Mouse (Mus musculus) midbrain, embryonic 13.5 days (tissue): ENCODE measurements around the gene Aldh16a1. TPM values are rescaled to one million over a fixed set of nuclear protein-coding genes. Genes with fewer than 3 reads are reported as not detected.

ENCODE experiments used
- ATAC-seq: fragments of 200-750 bp; cut with Nextera tagmentation; 2 replicates; pipeline ENCODE4 v1.8.0; 2017; ENCODE audit warnings: mild to moderate bottlenecking, moderate TSS enrichment, moderate library complexity
- H3K27ac ChIP-seq: fragments of 300-500 bp; sonication (generic); 2 replicates; pipeline ENCODE4 v1.5.1; 2015; ENCODE audit warnings: inconsistent platforms, mild to moderate bottlenecking, moderate library complexity
- H3K27me3 ChIP-seq: fragments of 300-500 bp; sonication (generic); 2 replicates; pipeline ENCODE4 v1.6.1; 2015; ENCODE audit warnings: mild to moderate bottlenecking, inconsistent platforms
- H3K36me3 ChIP-seq: fragments of 300-500 bp; sonication (generic); 2 replicates; pipeline ENCODE4 v1.6.1; 2015; ENCODE audit warnings: mild to moderate bottlenecking, inconsistent platforms
- H3K4me1 ChIP-seq: fragments of 300-500 bp; sonication (generic); replicated peaks from 2 replicates; pipeline ENCODE4 v1.6.1; 2015; ENCODE audit warnings: inconsistent platforms
- H3K4me2 ChIP-seq: fragments of 300-500 bp; sonication (generic); replicated peaks from 2 replicates; pipeline ENCODE4 v1.6.1; 2015; ENCODE audit warnings: moderate library complexity, mild to moderate bottlenecking, inconsistent platforms
- H3K4me3 ChIP-seq: fragments of 300-500 bp; sonication (generic); replicated peaks from 2 replicates; pipeline ENCODE4 v1.5.1; 2015; ENCODE audit warnings: mild to moderate bottlenecking, inconsistent platforms
- H3K9ac ChIP-seq: fragments of 300-500 bp; sonication (generic); replicated peaks from 2 replicates; pipeline ENCODE4 v1.6.1; 2015; ENCODE audit warnings: mild to moderate bottlenecking, inconsistent platforms
- H3K9me3 ChIP-seq: fragments of 300-500 bp; sonication (generic); 2 replicates; pipeline ENCODE4 v1.6.1; 2016; ENCODE audit warnings: mild to moderate bottlenecking, inconsistent platforms
- WGBS: fragments of 180-500 bp; shearing (Covaris S2); methylation state at CpG from one replicate; pipeline ENCODE4 v1.1.7; 2015; 5-methylcytosine and 5-hydroxymethylcytosine counted together
- polyA plus RNA-seq: library from polyadenylated mRNA; unstranded; fragments of >200 nt; fragmentation: Nextera tagmentation; extraction: Ambion mirVana; gene quantifications from 2 replicates; pipeline ENCODE4 v1.2.1, GENCODE M21; 2015

Aldh16a1 gene
- 24.7 and 27.2 TPM in 2 replicates for polyA plus RNA-seq

DNA sequence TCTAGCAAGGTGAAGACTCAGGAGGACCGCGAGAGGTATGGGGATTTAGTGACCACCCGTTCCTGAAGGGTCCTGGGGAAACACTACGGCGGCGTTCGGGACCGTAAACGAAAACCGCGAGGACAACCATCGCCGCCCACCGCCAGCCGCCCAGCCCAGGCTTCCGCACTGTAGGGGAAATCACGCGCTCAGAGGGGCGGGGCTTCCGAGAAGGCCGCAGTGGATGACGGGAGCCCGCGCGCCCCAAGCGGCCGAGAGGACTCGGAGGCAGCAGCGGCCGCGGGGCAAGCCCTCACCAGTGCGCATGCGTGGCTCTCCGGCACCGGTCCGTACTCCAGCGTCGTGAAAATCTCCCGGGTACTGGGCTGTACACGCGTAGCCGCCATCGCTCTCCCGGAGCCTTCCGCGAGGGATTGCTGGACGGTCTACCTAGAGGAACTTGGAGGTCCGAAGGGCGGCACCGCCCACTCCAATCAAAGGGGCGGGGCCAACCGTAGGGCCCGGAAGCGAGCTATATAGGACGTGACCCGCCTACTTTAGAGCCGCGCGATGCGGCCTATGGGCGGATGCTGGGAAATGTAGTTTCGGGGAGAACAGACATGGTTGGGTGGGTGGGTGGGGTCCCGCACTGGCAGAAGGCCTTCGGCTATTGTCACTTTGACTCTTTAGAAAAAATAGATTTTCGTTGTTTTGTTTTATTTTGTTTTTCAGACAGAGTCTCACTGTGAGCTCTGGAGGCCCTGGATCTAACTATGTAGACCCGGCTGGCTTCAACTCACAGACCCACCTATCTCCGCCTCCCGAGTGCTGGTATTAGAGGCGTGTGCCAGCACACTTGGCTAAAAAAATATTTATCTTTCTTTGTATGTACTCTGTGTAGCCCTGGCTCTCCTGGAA is at the start of gene Aldh16a1, which contains the start of gene Pih1d1:
Gene Aldh16a1 (minus strand): TSS at position 489 of the 897 bp plus-strand sequence.
Gene Pih1d1 (plus strand): TSS at position 208 of the 897 bp plus-strand sequence.
- H3K9ac ChIP-seq = peak within 1 kb of the TSS; percentile 86
- peaks cover 32% of the 10 kb centered on the region for H3K4me1 ChIP-seq
- peak within 1 kb of the TSS; percentile 93 for H3K27ac ChIP-seq
- peaks cover 26% of the 10 kb centered on the region for H3K36me3 ChIP-seq
- peak; percentile 96 for ATAC-seq
- H3K4me3 ChIP-seq = peak within 1 kb of the TSS; percentile 62
- WGBS = 6% methylated on average over 63 of the region's 69 CpGs
- no peaks in the 10 kb centered on the region for H3K9me3 ChIP-seq
- H3K4me2 ChIP-seq = peak within 1 kb of the TSS; percentile 63
- H3K27me3 ChIP-seq = no peaks in the 10 kb centered on the region

DNA sequence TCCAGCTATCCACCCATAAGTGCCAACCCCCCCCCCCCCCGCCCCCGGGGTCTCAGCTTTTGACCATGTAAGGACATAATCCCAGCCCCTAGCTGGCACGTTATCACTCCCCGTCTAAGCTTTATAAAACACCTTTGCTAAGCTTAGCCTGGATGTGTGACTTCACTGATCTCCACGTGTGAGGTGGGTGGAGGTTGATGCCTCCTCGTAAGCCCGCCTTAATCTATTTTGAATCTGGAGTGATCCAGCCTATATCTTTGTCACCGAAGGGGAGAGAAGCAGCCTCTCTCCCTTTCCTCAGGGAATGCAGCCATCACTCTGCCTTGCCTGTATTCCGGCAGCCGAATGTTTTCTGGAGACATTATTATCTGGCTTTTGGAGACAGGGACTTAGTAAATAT is 48.3 kb upstream of the Aldh16a1 start:
- H3K4me1 ChIP-seq = peaks cover 10% of the 10 kb centered on the region; the same call in 1 of the 2 replicates
- no peaks in the 10 kb centered on the region for H3K36me3 ChIP-seq
- no peak overlapping the region for H3K27ac ChIP-seq
- no peak overlapping the region for H3K9ac ChIP-seq
- no peak overlapping the region for H3K4me3 ChIP-seq
- no peak for ATAC-seq
- H3K9me3 ChIP-seq = no peaks in the 10 kb centered on the region
- WGBS = 64% methylated on average over 10 of the region's 10 CpGs
- H3K27me3 ChIP-seq = peaks cover 19% of the 10 kb centered on the region
- no peak overlapping the region for H3K4me2 ChIP-seq

DNA sequence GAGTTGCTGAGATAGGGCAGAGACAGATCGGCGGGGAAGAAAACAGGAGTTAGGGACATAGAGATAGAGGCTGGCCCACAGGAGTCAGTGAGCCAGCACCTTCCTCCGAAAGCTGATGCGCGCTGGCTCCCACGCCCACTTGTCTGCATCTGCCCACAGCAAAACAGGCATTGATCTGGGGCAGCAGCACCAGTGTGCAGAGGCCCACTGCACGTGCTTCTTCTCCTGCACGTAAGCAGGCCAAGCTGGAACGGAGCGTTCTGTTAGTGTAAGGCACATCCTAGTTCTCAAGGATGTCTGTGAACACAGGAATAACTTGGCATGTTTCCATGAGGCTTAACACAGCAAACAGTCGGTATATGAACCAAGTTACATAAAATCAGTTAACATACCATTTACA is 44.6 kb upstream of the Aldh16a1 start:
- Histone ChIP-seq H3K36me3 (no peaks in the 10 kb centered on the region), H3K27me3 (peaks cover 20% of the 10 kb centered on the region), H3K9ac (0 out of 2 replicates have a peak overlapping the region, but pooled peaks have one; percentile 25), H3K4me1 (peaks cover 13% of the 10 kb centered on the region; the same call in 1 of the 2 replicates), H3K4me3 (no peak overlapping the region), H3K9me3 (no peaks in the 10 kb centered on the region), H3K27ac (no peak overlapping the region), H3K4me2 (no peak overlapping the region)
- WGBS = 89% methylated on average over 11 of the region's 11 CpGs
- no peak for ATAC-seq

DNA sequence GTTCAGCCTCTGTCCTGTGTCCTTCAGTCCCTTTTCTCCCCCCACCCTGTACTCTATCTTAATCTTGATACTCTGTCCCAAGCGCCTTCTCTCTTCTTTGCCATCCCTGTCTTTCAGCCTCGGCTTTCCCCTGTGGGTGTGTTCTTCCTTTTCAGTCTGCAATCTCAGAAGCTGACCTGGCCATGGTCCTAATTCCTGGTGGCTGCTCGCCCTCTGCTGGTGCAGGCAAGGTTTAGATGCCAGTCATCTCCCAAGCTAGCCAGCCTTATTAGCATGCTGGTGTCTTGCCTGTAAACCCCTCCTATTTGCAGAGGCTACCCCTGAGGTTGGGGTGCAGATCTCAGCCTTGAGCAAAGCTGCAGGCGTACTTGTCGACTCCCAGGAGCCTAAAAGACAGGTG is 44.1 kb upstream of the Aldh16a1 start:
- H3K36me3 ChIP-seq = no peaks in the 10 kb centered on the region
- peak; percentile 70 for ATAC-seq
- peak overlapping the region; percentile 25; the same call in 1 of the 2 replicates for H3K9ac ChIP-seq
- peaks cover 13% of the 10 kb centered on the region; the same call in 1 of the 2 replicates for H3K4me1 ChIP-seq
- H3K9me3 ChIP-seq = no peaks in the 10 kb centered on the region
- no peak overlapping the region for H3K27ac ChIP-seq
- 10% methylated on average over 5 of the region's 5 CpGs for WGBS
- H3K4me2 ChIP-seq = no peak overlapping the region
- no peak overlapping the region for H3K4me3 ChIP-seq
- peaks cover 21% of the 10 kb centered on the region for H3K27me3 ChIP-seq

DNA sequence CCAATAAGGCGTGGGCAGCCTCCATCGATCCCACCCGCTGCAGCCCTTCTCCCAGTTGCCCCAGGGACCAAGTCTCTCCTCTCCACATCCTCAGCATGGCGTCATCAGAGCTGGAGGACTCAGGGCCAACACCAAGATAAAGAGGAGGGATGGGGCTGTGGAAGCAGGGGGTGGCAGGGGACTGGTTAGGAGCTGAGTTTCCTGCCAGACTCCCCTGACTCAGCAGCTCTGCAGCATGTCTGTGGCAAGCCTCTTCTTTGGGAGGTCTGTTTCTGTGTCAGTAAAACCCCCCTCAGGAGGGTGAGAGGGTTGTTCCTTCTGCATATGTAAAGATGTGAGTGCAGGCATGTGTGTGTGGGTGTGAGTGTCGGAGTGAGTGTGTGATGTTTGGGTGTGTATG is 42.6 kb upstream of the Aldh16a1 start:
- Histone ChIP-seq H3K9me3 (no peaks in the 10 kb centered on the region), H3K4me1 (peaks cover 15% of the 10 kb centered on the region), H3K9ac (no peak overlapping the region; the same call in 1 of the 2 replicates), H3K27ac (no peak overlapping the region), H3K27me3 (peaks cover 12% of the 10 kb centered on the region), H3K4me2 (no peak overlapping the region), H3K36me3 (no peaks in the 10 kb centered on the region), H3K4me3 (no peak overlapping the region)
- WGBS = 76% methylated on average over 5 of the region's 5 CpGs
- no peak for ATAC-seq

DNA sequence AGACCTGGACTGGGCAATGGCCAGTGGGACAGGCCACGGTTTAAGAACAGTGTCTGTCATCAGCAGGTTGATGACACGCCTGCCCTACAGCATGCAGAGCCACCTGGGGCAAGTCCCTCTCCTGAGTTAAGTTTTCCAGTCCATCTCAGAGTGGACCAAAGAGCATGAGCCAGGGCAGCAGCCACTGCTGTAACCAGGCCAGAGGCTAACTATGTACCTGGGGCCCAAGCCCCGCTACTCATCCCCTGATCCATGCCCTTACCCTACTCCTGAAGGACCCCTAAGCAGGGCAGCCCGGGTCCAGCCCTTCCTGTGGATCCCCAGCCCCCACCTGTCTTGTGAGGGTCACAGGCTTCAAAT is 41.8 kb upstream of the Aldh16a1 start:
- H3K9me3 ChIP-seq = no peaks in the 10 kb centered on the region
- H3K4me3 ChIP-seq = no peak overlapping the region
- peaks cover 12% of the 10 kb centered on the region for H3K27me3 ChIP-seq
- no peaks in the 10 kb centered on the region for H3K36me3 ChIP-seq
- H3K27ac ChIP-seq = no peak overlapping the region
- no peak overlapping the region for H3K9ac ChIP-seq
- H3K4me1 ChIP-seq = peaks cover 18% of the 10 kb centered on the region
- no peak for ATAC-seq
- no peak overlapping the region for H3K4me2 ChIP-seq
- WGBS = 75% methylated on average over 4 of the region's 4 CpGs

DNA sequence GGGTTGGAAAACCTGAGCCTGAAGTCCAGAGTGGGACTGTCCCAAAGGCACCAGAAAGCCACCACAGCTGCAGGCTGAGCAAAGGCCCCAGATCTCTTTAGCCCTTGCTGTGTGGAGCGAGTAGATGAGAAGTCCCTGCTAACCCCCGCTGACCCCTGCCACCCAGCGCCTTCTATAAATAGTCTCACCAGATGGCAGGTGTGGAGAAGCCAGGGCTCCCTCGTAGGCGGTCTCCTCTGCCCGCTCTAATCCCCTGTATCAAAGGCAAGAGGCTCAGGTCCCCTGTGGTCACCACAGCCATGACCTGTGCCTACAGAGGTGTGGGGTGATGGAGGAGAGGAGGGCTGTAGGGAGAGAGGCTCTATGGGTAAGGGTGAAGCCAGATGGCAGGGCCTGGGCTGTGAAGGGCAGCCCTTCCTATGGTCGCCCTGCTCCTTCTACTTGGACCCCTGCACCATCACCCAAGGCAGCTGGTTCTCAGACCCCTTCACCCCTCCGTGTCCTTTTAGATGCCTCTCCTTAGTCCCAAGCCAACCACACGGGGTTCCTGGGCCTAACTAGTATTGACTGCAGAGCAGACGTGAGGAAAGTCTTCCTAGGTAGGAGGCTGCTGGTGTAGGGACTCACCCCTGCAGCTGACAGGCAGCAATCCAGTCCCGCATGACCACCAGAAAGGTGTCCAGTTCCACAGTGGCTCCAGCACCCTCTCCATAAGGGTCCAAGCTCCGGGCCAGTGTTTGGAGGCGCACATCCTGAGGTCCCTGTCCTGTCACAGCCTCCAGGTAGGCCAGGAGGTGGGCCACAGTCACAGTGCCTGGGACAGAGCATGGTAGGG is 41.2 kb upstream of the Aldh16a1 start:
- Histone ChIP-seq H3K4me2 (no peak overlapping the region), H3K4me3 (no peak overlapping the region), H3K36me3 (no peaks in the 10 kb centered on the region), H3K9me3 (no peaks in the 10 kb centered on the region), H3K27ac (no peak overlapping the region), H3K27me3 (peaks cover 11% of the 10 kb centered on the region), H3K4me1 (peaks cover 18% of the 10 kb centered on the region), H3K9ac (no peak overlapping the region)
- ATAC-seq = no peak
- WGBS = 63% methylated on average over 13 of the region's 13 CpGs

DNA sequence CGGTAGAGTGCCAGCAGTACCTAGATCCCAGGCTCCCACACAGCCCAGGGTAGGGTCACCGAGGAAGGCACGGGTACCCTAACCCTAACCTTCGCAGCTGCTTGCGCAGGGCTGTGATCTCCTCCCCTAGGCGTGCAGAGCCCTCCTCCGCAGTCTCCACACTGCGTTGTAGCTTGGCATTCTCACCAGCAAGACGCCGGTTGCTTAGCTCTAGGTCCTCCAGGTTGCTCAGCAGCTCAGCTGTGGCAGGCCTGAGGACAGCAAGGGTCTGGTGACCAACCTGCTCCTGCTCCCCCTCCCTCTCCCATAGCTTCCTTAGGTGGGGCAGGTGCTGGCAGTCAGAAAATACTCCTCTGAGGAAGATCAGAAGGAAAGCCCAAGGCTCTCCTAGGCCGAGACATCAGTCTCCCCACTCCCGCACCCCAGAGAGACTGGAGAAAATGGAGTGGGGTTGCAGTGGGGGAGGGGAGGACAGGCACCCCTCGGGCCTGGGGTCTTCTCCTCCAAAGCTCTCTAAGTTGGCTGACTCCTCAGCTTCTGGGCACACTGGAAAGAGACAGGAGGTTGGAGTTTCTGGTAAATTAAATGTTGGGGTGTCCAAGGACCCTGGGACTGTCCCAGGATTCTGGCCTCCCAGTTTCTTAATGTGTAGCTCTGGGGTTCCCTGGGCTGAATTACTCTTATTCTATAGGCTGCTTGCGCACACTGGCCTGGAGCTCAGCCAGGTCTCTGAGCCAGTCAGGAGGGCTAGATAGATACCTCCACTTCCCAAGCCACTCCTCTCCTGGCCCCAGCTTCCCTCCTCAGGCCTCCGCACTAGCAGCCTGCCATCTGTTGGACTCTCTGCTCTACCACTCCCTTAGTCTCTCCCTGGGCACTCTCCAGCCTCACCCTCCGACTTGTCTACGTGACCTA is 39.7 kb upstream of the Aldh16a1 start:
- Histone ChIP-seq H3K27ac (no peak overlapping the region), H3K4me1 (peaks cover 18% of the 10 kb centered on the region), H3K4me3 (no peak overlapping the region), H3K27me3 (peaks cover 24% of the 10 kb centered on the region), H3K9me3 (no peaks in the 10 kb centered on the region), H3K36me3 (no peaks in the 10 kb centered on the region), H3K4me2 (no peak overlapping the region), H3K9ac (no peak overlapping the region)
- no peak for ATAC-seq
- WGBS = 71% methylated on average over 17 of the region's 17 CpGs

DNA sequence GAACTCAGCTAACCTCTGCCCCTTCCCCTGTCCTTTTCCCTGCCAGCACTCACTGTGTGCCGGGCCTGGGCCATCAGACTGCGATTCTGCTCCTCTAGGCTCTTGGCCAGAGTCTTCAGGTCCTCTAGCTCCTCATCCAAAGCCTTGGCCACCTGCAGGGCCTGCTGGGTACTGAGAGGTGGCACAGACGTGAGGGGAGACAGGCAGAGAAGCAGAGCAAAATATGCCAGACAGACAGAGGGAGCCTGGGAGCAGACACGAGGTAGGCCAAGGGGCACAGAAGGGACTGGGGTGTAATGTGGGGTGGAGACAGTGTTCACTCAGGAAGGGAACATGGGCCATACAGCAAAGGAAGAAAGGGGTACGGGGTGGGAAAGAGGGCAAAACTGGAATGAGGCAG is 39.0 kb upstream of the Aldh16a1 start:
- Histone ChIP-seq H3K4me2 (no peak overlapping the region), H3K36me3 (no peaks in the 10 kb centered on the region), H3K4me1 (peaks cover 14% of the 10 kb centered on the region), H3K27ac (no peak overlapping the region), H3K9me3 (no peaks in the 10 kb centered on the region), H3K27me3 (peaks cover 31% of the 10 kb centered on the region), H3K4me3 (no peak overlapping the region), H3K9ac (0 out of 2 replicates have a peak overlapping the region, but pooled peaks have one; percentile 19)
- WGBS = 67% methylated on average over 4 of the region's 5 CpGs
- no peak for ATAC-seq

DNA sequence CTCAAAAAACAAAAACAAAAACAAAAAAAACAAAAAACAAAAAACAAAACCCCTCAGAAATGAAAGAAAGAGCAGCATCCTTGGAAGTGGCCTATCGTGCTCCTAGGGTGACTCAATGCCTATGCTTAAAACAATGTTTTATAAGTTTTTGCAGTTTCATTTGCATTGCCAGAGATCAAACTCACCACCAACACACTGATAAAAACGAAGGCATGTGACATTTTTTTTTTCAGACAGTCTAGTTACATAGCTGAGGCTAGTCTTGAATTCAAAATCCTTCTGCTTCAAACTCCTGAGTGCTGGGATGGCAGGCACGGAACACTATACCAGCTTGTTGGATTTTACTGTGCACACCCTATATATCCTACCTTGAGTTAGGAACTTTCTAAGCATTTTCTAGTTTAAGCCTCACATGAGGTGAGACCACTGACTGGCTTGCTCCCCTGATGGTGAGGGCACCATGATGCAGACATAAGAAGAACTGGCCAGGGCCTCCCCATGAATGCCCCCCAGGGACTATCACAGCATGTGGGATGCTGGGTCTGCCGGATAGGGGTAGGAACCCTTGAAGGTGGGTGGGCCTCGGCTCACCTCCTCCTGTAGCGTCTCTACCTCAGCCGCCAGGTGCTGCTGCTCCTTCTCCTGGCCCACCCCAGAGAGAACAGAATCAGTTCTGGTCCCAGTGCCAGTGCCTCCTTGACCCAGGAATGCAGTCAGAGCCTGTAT is 38.4 kb upstream of the Aldh16a1 start:
- Histone ChIP-seq H3K27me3 (peaks cover 32% of the 10 kb centered on the region), H3K27ac (no peak overlapping the region), H3K9me3 (no peaks in the 10 kb centered on the region), H3K36me3 (no peaks in the 10 kb centered on the region), H3K4me3 (no peak overlapping the region), H3K4me2 (no peak overlapping the region), H3K9ac (0 out of 2 replicates have a peak overlapping the region, but pooled peaks have one; percentile 19), H3K4me1 (peaks cover 12% of the 10 kb centered on the region)
- ATAC-seq = no peak
- WGBS = 87% methylated on average over 7 of the region's 7 CpGs
